Mouse (Mus musculus): ENCODE results near the gene Irx4.

GRCm38 (mm10) chr13:73264831-73265230, 4.6 kb downstream of the Irx4 start:
- TF ChIP-seq MAFK (IDR thresholded peaks at IDR 0.05; ENCODE audit: insufficient read depth, low read depth, low read length) (no peak), ZNF384 (IDR thresholded peaks at IDR 0.05; ENCODE audit: low read depth, low read length) (no peak), ZC3H11A (IDR thresholded peaks at IDR 0.05; ENCODE audit: borderline replicate concordance, low read depth, low read length) (no peak), CHD2 (IDR thresholded peaks at IDR 0.05; ENCODE audit: low read depth, low read length) (no peak), HCFC1 (IDR thresholded peaks at IDR 0.05; ENCODE audit: borderline replicate concordance, insufficient read depth, low read length) (no peak)

Measured in ES-E14 (cell line).